Mouse (Mus musculus) embryonic facial prominence, embryonic 14.5 days (tissue): ENCODE data around the gene Tarm1. TPM values are rescaled to one million over a fixed set of nuclear protein-coding genes. Genes with fewer than 3 reads are reported as not detected.

Source experiments
- ATAC-seq: fragments of 200-750 bp; cut with Nextera tagmentation; 2 replicates; pipeline ENCODE4 v1.8.0; 2017; ENCODE audit warnings: low read depth, moderate number of reproducible peaks, moderate TSS enrichment
- DNase-seq: peaks from one replicate; pipeline ENCODE4 v3.0.0-alpha.2; 2015; ENCODE audit warnings: low spot score
- H3K27ac ChIP-seq: fragments of 300-500 bp; sonication (generic); replicated peaks from 2 replicates; pipeline ENCODE4 v1.5.1; 2014; ENCODE audit warnings: low read depth, mild to moderate bottlenecking, low read length, moderate library complexity
- H3K27me3 ChIP-seq: fragments of 300-500 bp; sonication (generic); replicated peaks from 2 replicates; pipeline ENCODE4 v1.6.1; 2014; ENCODE audit warnings: low read length; ENCODE audit not compliant: control insufficient read depth, insufficient read depth
- H3K36me3 ChIP-seq: fragments of 300-500 bp; sonication (generic); 2 replicates; pipeline ENCODE4 v1.6.1; 2014; ENCODE audit warnings: low read length, mixed read lengths; ENCODE audit not compliant: control insufficient read depth, insufficient read depth
- H3K4me1 ChIP-seq: fragments of 300-500 bp; sonication (generic); 2 replicates; pipeline ENCODE4 v1.6.1; 2014; ENCODE audit warnings: antibody characterized with exemption, low read length; ENCODE audit not compliant: control insufficient read depth, insufficient read depth
- H3K4me2 ChIP-seq: fragments of 300-500 bp; sonication (generic); 2 replicates; pipeline ENCODE4 v1.6.1; 2014; ENCODE audit warnings: low read depth, mild to moderate bottlenecking, low read length, moderate library complexity, mixed read lengths
- H3K4me3 ChIP-seq: fragments of 300-500 bp; sonication (generic); 2 replicates; pipeline ENCODE4 v1.5.1; 2014; ENCODE audit warnings: low read depth, mild to moderate bottlenecking, low read length
- H3K9ac ChIP-seq: fragments of 300-500 bp; sonication (generic); 2 replicates; pipeline ENCODE4 v1.6.1; 2014; ENCODE audit warnings: low read depth, mild to moderate bottlenecking, low read length, moderate library complexity, mixed read lengths
- H3K9me3 ChIP-seq: fragments of 300-500 bp; sonication (generic); 2 replicates; pipeline ENCODE4 v1.6.1; 2016; ENCODE audit warnings: low read length; ENCODE audit not compliant: control insufficient read depth
- WGBS: fragments of 180-500 bp; shearing (Covaris S2); extraction: QIAGEN DNeasy Blood & Tissue Kit; methylation state at CpG from one replicate; pipeline ENCODE4 v1.1.7; 2014; 5-methylcytosine and 5-hydroxymethylcytosine counted together
- polyA plus RNA-seq: library from polyadenylated mRNA; unstranded; fragments of >200 nt; fragmentation: Nextera tagmentation; extraction: Ambion mirVana; gene quantifications from 2 replicates; pipeline ENCODE4 v1.2.1, GENCODE M21; 2014

The Tarm1 gene
- 0.22 and 0.29 TPM in 2 replicates for polyA plus RNA-seq

DNA sequence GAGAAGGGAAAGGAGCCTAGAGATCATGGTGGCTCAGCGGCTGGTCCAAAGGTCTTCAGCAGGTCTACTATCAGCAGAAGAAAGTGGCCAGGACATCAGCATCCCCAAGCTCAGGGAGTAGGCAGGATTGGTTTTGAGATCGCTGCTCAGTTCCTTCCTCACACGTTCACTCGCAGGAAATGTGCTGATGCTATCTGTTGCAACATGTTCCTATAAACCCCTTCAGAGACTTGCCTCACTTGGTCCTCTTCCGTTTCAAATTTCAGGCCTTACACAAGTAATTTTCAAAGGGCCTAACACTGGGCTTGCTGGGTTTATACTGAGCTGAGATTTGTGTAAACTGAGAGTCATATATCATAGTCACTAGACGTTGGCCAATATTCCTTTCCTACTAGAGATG lies at the start of gene Tarm1:
TSS of gene Tarm1 (minus strand) at position 186 of the 400 bp plus-strand sequence.
- Histone ChIP-seq H3K36me3 (no peaks in the 10 kb centered on the region), H3K9ac (no peak within 1 kb of the TSS), H3K27me3 (no peaks in the 10 kb centered on the region), H3K4me2 (no peak within 1 kb of the TSS), H3K4me3 (no peak within 1 kb of the TSS), H3K4me1 (no peaks in the 10 kb centered on the region), H3K27ac (no peak within 1 kb of the TSS), H3K9me3 (0 out of 2 replicates have a peak, but pooled peaks cover 3% of the 10 kb centered on the region)
- 77% methylated on average over 6 of the region's 6 CpGs for WGBS
- ATAC-seq = no peak
- no peak for DNase-seq

DNA sequence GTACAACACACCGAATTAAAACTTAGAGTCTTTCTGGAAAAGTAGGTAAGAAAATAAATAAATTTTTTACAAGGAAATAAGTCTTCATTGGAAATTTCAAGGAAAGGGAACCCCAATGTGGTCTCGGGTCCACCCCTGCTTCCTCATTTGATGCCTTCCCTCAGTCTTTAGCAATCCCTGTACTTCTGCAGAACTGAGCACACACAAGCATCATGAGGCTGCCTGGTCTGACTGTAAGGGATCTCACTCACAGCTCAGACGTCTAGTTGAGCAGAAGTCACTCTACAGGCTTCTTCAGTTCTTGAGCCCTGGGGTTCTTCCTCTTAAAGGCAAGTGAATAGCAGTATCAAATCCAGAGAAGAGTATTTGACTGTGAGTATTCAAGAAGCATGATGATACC lies 3.5 kb upstream of the Tarm1 start:
- Histone ChIP-seq H3K36me3 (no peaks in the 10 kb centered on the region), H3K27me3 (no peaks in the 10 kb centered on the region), H3K4me1 (no peaks in the 10 kb centered on the region), H3K9ac (no peak overlapping the region), H3K27ac (no peak overlapping the region), H3K4me2 (no peak overlapping the region), H3K9me3 (0 out of 2 replicates have a peak, but pooled peaks cover 3% of the 10 kb centered on the region), H3K4me3 (no peak overlapping the region)
- WGBS = 76% methylated on average over 3 of the region's 3 CpGs
- ATAC-seq (no peak), DNase-seq (no peak)

GRCm38 (mm10) chr7:3500406-3500805 lies 2.0 kb downstream of the Tarm1 start:
- no peak overlapping the region for H3K27ac ChIP-seq
- 96% methylated on average over 1 of the region's 1 CpGs for WGBS
- no peak for ATAC-seq
- H3K27me3 ChIP-seq = no peaks in the 10 kb centered on the region
- H3K36me3 ChIP-seq = no peaks in the 10 kb centered on the region
- no peak overlapping the region for H3K4me3 ChIP-seq
- no peaks in the 10 kb centered on the region for H3K4me1 ChIP-seq
- H3K4me2 ChIP-seq = no peak overlapping the region
- no peak overlapping the region for H3K9ac ChIP-seq
- no peak for DNase-seq
- H3K9me3 ChIP-seq = 0 out of 2 replicates have a peak, but pooled peaks cover 3% of the 10 kb centered on the region

- Histone ChIP-seq H3K4me3 (no peak overlapping the region), H3K4me2 (no peak overlapping the region), H3K27ac (no peak overlapping the region), H3K4me1 (no peaks in the 10 kb centered on the region), H3K9ac (no peak overlapping the region), H3K9me3 (peaks cover 10% of the 10 kb centered on the region; the same call in 1 of the 2 replicates), H3K27me3 (no peaks in the 10 kb centered on the region), H3K36me3 (no peaks in the 10 kb centered on the region)
- DNase-seq (no peak), ATAC-seq (no peak)
- 87% methylated on average over 6 of the region's 6 CpGs for WGBS
These were observed 20.3 kb downstream of the Tarm1 start for GRCm38 (mm10) chr7:3481948-3482608.

GRCm38 (mm10) chr7:3476728-3477127 lies 25.7 kb downstream of the Tarm1 start:
- H3K4me2 ChIP-seq = no peak overlapping the region
- no peak overlapping the region for H3K4me3 ChIP-seq
- no peak for DNase-seq
- H3K4me1 ChIP-seq = no peaks in the 10 kb centered on the region
- no peak overlapping the region for H3K27ac ChIP-seq
- H3K9ac ChIP-seq = no peak overlapping the region
- WGBS = 77% methylated on average over 5 of the region's 5 CpGs
- no peaks in the 10 kb centered on the region for H3K36me3 ChIP-seq
- H3K27me3 ChIP-seq = no peaks in the 10 kb centered on the region
- ATAC-seq = no peak
- H3K9me3 ChIP-seq = peaks cover 10% of the 10 kb centered on the region; the same call in 1 of the 2 replicates

GRCm38 (mm10) chr7:3474291-3475080 lies 27.9 kb downstream of the Tarm1 start:
- no peak overlapping the region; the same call in 1 of the 2 replicates for H3K4me3 ChIP-seq
- no peaks in the 10 kb centered on the region for H3K4me1 ChIP-seq
- DNase-seq = peak; percentile 13
- 0 out of 2 replicates have a peak, but pooled peaks cover 3% of the 10 kb centered on the region for H3K9me3 ChIP-seq
- peak overlapping the region; percentile 27; the same call in 1 of the 2 replicates for H3K9ac ChIP-seq
- WGBS = 6% methylated on average over 19 of the region's 19 CpGs
- H3K27me3 ChIP-seq = no peaks in the 10 kb centered on the region
- H3K4me2 ChIP-seq = peak overlapping the region; percentile 40
- no peak for ATAC-seq
- no peak overlapping the region for H3K27ac ChIP-seq
- no peaks in the 10 kb centered on the region for H3K36me3 ChIP-seq

GRCm38 (mm10) chr7:3472774-3473173 lies 29.6 kb downstream of the Tarm1 start:
- Histone ChIP-seq H3K4me2 (no peak overlapping the region), H3K27me3 (no peaks in the 10 kb centered on the region), H3K36me3 (no peaks in the 10 kb centered on the region), H3K9ac (no peak overlapping the region), H3K4me1 (no peaks in the 10 kb centered on the region), H3K9me3 (no peaks in the 10 kb centered on the region), H3K27ac (no peak overlapping the region), H3K4me3 (no peak overlapping the region)
- no peak for ATAC-seq
- DNase-seq = no peak
- 81% methylated on average over 3 of the region's 3 CpGs for WGBS

DNA sequence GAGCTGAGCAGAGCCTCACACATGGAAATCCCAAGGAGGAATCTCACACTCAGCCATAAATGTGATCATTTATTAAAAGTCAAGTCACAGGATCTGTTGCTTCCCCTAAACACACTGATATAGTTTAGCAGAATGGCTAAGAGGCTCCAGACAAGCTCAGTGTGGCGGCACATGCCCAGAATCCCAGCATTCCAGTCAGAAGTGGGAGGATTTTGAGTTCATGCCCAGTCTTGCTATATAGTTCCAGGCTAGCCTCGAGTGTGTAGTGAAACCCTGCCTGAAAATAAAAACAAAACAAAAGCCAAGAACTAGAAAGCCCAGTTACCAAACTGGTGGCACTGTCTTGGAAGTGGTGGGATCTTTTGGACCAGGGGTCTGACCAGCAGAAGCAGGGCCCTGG lies 33.8 kb downstream of the Tarm1 start:
- DNase-seq = peak; percentile 11
- no peaks in the 10 kb centered on the region for H3K9me3 ChIP-seq
- whole genome bisulfite sequencing = 45% methylated on average over 2 of the region's 2 CpGs
- H3K4me1 ChIP-seq = no peaks in the 10 kb centered on the region
- no peak overlapping the region for H3K4me3 ChIP-seq
- no peaks in the 10 kb centered on the region for H3K36me3 ChIP-seq
- no peak overlapping the region for H3K9ac ChIP-seq
- H3K27ac ChIP-seq = no peak overlapping the region
- ATAC-seq = no peak
- no peaks in the 10 kb centered on the region for H3K27me3 ChIP-seq
- H3K4me2 ChIP-seq = no peak overlapping the region
